Mouse (Mus musculus) heart, postnatal 10 days (tissue): ENCODE data around the gene Gprc5d. TPM values are rescaled to one million over a fixed set of nuclear protein-coding genes. Genes with fewer than 3 reads are reported as not detected.
A peak's percentile ranks its signal among the peaks of the same experiment; 100 is the strongest.

Experiments
- DNase-seq, 2 experiments: peaks; one replicate each; pipeline ENCODE4 v3.0.0; 2021
- intact Hi-C: fragments of 180-260 bp; cut with DNase I; formaldehyde crosslinking; loops from one replicate; pipeline ENCODE4 v1.15.1; 2025
- total RNA-seq, 2 experiments: library from RNA; stranded (reverse); gene quantifications; 2 replicates each; pipeline ENCODE4 v1.2.3; 2021

The Gprc5d gene
- total RNA-seq, 2 experiments from 2014 or later: 0.25 TPM; not detected in 1

GRCm38 (mm10) chr6:135137736-135138135 lies 19.7 kb upstream of the Gprc5d start:
- intact Hi-C loops: no loop called here
- DNase-seq: peak; percentile 56 to 62

- DNase-seq: peak; percentile 60
- intact Hi-C loops: no loop called here
Observed at GRCm38 (mm10) chr6:135136439-135137161, 18.5 kb upstream of the Gprc5d start.

DNA sequence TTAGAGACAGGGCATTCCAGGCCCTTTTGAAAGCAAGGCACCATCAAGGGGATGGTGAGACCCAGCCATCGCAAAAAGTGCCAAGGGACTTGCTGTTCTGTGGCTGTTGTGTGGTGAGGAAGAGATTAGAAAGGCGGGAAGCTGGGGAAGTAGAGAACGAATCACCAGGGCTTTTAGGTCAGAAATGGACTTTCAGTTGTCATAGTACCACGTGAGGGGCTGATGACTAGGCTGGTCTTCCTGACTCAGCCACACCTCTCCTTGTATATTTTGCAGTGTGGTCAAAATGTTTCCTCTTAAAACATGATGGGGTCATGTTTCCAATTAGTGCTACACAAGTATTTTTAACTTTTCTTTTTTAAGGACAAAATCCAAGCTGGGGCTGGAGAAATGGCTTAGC lies 17.7 kb upstream of the Gprc5d start:
- intact Hi-C loops: no loop called here
- DNase-seq: no peak

GRCm38 (mm10) chr6:135133486-135133885 lies 15.4 kb upstream of the Gprc5d start:
- no peak for DNase-seq
- intact Hi-C loops: no loop called here

DNA sequence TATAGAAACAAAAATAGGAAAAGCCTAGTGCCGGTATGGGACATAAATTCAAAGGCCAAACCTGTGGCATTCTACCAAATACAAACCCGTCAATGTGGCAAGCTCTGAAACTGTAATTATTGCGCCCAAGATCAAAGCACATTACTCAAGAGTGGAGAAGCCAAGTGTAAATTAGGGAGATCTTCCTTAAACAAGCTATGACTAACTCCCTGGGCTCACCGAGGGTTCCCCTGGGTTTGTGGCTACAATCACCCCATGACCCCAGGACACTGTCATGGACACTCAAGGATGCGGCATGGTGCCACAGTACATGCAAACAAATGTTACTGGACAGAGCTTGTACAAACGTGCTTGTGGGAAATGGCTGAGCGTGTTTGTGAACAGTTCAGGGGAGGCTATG lies 15.0 kb upstream of the Gprc5d start:
- DNase-seq: no peak
- intact Hi-C loops: no loop called here

- DNase-seq: no peak
Observed at GRCm38 (mm10) chr6:135124755-135125380, 6.8 kb upstream of the Gprc5d start.

GRCm38 (mm10) chr6:135116479-135116878 lies 1.6 kb downstream of the Gprc5d start:
- DNase-seq: no peak
- intact Hi-C loops: no loop called here

More at GRCm38 (mm10) chr6:135124755-135125380, 6.8 kb upstream of the Gprc5d start:
- intact Hi-C loops: no loop called here

- intact Hi-C loops: no loop called here
- no peak for DNase-seq
Observed at GRCm38 (mm10) chr6:135113114-135113436, 5.0 kb downstream of the Gprc5d start.

DNA sequence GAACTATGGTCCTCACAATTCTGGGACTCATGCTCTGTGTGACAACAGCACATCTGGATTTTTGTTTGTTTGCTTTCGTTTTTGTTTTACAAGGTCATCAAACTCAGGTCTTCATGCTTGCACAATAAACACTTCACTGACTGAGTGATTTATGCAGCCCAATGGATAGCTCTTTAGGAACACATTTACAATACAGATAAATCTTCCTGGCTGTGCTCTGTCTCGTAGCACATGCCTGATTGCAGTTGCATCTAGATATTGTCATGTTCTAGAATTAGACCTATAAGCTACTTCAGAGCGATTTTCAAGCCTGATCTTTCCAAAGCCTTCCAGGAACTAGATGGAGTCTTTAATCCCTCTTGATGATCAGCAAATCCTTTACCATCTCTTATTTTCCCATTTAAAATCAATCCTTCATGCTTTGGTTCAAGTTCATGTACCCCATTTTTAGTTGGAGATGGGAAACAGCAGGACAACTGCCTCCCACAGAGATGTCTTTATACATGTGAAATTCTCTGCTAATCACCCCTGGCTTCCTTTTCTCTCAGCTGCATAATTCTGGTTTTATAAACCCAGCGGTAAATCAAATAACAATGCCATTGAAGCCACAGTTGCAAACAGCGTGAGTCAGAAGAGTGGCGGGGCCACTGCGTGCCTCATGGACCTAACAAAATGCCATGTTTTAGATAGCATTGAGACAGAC lies 5.5 kb downstream of the Gprc5d start:
- intact Hi-C loops: no loop called here
- no peak for DNase-seq

DNA sequence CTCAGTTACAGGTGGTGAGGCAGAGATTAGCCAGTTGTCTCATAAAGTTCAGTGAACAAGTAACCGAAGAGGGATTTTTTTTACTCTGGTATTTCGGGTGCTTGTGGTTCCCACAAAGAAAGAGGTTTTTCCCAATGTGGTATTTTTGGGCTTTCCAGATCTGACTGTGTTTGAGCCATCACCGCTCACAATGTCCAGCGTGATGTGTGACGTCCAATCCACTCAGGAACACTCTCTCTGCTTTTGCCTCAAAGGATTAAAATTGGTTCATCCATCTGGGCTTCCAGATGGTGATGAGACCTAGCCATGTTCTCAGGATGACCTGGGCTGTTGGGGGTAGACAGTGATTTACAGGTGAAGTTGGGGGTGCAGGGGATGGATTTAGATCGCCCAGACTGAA lies 11.1 kb downstream of the Gprc5d start:
- intact Hi-C loops: no loop called here

DNA sequence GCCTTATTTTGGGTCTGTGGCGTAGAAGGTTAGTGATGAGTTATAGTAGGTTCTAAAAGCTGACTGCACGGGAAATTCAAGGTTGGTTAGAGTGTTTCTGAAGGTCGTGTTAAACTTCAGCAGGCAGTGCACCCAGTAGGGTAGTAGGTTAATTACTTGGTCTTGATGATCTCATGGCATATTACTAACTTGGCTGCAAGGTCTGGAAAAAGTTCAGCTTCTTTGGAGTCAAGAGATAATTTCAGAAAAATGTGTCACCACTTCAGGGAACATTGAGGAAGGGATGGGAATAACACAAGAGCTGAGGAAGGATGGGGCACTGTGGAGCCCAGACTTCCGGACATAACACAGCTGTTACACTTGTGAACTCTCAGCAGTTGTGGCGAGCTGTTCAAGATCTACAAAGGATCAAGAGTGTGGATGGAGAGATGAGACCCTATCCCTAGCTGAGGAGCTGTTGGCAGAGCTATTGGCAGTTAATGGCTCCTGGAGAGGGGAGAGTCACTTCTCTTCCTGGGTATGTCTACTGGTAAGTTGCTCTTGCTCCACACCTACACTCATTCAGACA lies 15.3 kb downstream of the Gprc5d start:
- DNase-seq: peak; percentile 26 to 38
- intact Hi-C loops: no loop called here

More for the DNA sequence above, 11.1 kb downstream of the Gprc5d start:
- no peak for DNase-seq

DNA sequence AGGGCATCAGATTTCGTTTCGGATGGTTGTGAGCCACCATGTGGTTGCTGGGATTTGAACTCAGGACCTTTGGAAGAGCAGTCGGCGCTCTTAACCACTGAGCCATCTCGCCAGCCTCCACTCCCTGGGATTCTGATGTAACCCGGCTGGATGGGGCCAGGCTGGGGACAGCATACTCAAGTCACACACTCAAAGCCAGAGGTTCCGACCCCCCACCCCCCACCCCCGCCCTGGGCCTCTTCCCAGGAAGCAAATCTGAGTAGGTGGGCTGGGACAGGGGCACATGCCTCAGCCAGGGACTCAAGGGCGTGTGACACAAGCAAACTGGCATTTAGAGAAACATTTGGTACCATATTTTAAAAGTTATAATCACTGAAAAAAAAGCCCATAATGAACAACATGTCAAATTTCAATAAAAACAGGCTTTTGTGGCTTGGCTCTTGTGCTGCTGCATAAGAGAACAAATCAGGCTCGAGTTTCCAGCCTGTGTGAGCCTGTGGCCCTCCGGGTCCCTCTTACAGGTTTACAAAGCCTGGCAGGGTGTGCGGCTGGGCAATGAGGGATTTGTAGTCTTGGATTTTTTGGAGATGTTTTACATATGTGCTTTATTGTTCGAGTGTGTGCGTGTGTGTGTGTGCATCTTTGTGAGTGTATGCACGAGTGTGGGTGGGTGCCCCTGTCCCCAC lies 17.2 kb downstream of the Gprc5d start:
- DNase-seq: no peak
- intact Hi-C loops: no loop called here

- intact Hi-C loops: no loop called here
Observed at GRCm38 (mm10) chr6:135092798-135093470, 25.1 kb downstream of the Gprc5d start.

GRCm38 (mm10) chr6:135090661-135091060 lies 27.4 kb downstream of the Gprc5d start:
- DNase-seq: no peak
- intact Hi-C loops: no loop called here

More at GRCm38 (mm10) chr6:135092798-135093470, 25.1 kb downstream of the Gprc5d start:
- DNase-seq: no peak

GRCm38 (mm10) chr6:135089786-135090185 lies 28.3 kb downstream of the Gprc5d start:
- intact Hi-C loops: loop anchor here (5.0 kb wide), 3 partner anchors 77 to 313 kb away; partner anchors contain the start of gene Ddx47
- DNase-seq: peak; percentile 25 to 45

DNA sequence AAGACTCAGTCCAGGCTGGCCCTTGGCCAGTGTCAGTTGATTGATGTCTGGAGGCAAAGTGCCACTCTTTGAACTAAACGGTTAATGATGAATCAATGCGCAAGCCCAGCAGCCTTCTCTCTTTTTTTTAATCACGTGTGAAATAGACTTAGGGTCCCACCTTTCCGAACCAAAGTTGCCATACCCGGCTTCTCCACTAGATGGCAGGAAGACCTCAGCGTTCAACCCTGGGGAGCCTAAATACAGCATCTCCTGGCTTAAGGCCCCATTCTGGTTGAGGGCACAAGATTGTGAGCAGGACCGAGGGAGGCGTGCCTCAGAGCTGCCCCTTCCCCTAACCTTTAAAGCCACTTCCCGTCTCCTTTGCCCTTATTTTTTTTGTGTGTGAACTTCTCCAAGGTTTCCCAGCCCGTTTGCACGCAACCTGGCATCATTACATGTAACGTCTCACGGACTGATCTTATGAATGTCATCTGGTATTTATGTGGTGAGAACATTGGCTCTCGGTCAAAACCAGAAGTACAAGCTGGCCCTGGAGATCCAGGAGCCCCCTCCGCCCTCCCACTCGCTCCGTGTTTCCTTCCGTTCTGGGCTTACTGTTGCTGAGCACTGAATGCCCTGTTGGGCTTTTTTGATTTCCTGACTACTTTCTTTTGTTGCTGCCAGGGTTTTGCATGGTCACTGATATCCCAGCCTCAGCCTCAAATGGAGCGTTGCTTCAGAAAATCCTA lies 30.2 kb downstream of the Gprc5d start:
- intact Hi-C loops: loop anchor here (1.0 to 5.0 kb wide), 6 partner anchors 56 to 314 kb away; partner anchors contain the start of gene Ddx47
- peak; percentile 83 to 91 for DNase-seq

DNA sequence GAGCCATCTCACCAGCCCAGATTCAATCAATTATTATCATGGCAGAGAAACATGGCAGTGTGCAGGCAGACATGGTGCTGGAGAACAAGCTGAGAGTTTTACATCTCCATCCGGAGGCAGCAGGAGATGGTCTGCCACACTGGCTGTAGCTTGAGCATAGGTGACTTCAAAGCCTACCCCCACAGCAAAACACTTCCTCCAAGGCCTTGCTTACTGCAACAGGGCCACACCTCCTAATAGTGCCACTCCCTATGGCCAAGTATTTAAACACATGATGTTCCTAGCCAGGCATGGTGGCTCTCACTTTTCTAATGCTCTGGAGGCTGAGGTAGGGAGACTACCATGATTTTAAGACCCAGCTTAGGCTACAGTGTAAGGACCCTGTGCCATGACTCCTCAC lies 32.4 kb downstream of the Gprc5d start:
- intact Hi-C loops: loop anchor here (2.0 to 5.0 kb wide), 5 partner anchors 59 to 317 kb away; partner anchors contain the start of gene Ddx47
- no peak for DNase-seq

- DNase-seq: no peak
- intact Hi-C loops: no loop called here
Observed at GRCm38 (mm10) chr6:135083991-135084502, 34.0 kb downstream of the Gprc5d start.

GRCm38 (mm10) chr6:135078420-135078819 lies 39.7 kb downstream of the Gprc5d start:
- intact Hi-C loops: no loop called here
- DNase-seq: no peak
